Mouse (Mus musculus): ENCODE measurements at regions not wholly inside any gene's neighbourhood (a gene's known extent, or its start where the extent isn't known, plus 50 kb on each side); places are given as distances from the start of the nearest gene placed in this dataset.

DNA sequence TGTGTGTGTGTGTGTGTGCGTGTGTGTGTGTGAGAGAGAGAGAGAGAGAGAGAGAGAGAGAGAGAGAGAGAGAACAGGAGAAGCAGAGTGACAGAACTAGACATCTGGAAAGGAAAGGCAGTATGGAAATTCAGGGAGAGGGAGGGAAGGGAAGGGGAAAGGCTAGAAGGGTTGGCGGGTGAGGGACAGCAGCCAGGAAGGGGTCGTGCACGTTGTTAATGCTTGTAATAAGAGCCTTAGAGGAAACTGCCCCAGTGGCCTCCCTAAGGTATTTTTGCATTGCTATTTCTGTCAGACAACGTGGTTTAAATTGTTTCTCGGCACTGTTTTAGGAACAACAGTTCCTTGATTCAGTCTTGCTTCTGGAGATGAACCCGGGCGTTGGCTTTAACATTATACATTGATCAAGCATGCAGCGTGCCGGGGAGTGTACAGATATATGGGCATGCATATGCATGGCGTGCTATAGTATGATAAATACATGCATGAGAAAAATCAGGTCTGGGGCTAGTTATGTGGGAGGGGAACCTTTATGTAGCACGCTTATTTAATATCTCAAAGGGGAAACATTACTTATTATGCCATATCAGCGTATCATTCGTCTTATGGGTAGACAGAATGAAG, 52.6 kb upstream of the Ptgfrn start:
- no peak for DNase-seq (ENCODE audit: low read depth, low spot score)

DNA sequence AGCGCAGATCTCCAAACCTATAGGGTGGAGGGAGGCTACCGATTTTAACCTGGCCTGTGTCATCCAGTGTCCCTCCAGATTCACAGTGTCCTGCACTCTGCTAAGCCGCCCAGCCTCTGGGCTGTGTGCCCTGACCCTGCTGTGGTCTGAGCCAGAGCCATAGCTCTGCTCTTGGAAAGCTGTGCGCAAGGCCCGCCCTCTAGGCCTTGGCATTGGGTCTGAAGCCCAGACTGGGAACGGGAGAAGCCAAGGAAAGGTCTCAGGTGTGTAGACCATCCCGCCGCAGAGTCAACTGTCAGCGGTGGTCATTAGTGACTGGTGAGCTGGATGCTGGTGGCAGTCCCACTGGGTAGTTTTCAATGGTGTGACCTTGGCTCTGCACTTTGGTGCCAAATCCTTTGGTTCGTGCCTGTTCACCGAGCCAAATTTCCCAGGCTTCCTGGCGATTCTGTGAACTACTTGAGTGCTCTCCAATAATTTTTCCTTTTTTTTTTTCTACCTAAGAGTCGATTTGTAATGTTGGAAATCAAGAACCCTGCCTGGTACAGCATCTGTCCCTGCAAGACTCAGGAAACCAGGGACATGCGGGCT, 52.0 kb upstream of the Ptgfrn start:
- no peak for DNase-seq (ENCODE audit: low read depth, low spot score)

GRCm38 (mm10) chr3:101161421-101161940, 51.4 kb upstream of the Ptgfrn start:
- DNase-seq (ENCODE audit: low read depth, low spot score), result no peak

Data from CD4-positive helper T cell, adult 2 months (primary cell).